Mouse (Mus musculus) limb, embryonic 13.5 days (tissue): Measurements from ENCODE around the gene Rapgef4. TPM values are rescaled to one million over a fixed set of nuclear protein-coding genes. Genes with fewer than 3 reads are reported as not detected.
"Not testable (repeated sequence)": the region's sequence is repeated elsewhere in the genome, so short reads cannot be mapped to it uniquely, and the experiment has no call there.

Experiments used
- ATAC-seq: fragments of 200-750 bp; cut with Nextera tagmentation; 2 replicates; pipeline ENCODE4 v1.8.0; 2017; ENCODE audit warnings: low read depth, moderate number of reproducible peaks, moderate TSS enrichment; ENCODE audit not compliant: low FRiP score
- H3K27ac ChIP-seq: fragments of 300-500 bp; sonication (generic); 2 replicates; pipeline ENCODE4 v1.5.1; 2015; ENCODE audit warnings: inconsistent platforms, mild to moderate bottlenecking, moderate library complexity
- H3K27me3 ChIP-seq: fragments of 300-500 bp; sonication (generic); 2 replicates; pipeline ENCODE4 v1.6.1; 2015; ENCODE audit warnings: mild to moderate bottlenecking, inconsistent platforms
- H3K36me3 ChIP-seq: fragments of 300-500 bp; sonication (generic); 2 replicates; pipeline ENCODE4 v1.6.1; 2015; ENCODE audit warnings: inconsistent platforms, mild to moderate bottlenecking, moderate library complexity
- H3K4me1 ChIP-seq: fragments of 300-500 bp; sonication (generic); 2 replicates; pipeline ENCODE4 v1.6.1; 2015; ENCODE audit warnings: inconsistent platforms
- H3K4me2 ChIP-seq: fragments of 300-500 bp; sonication (generic); replicated peaks from 2 replicates; pipeline ENCODE4 v1.6.1; 2015; ENCODE audit warnings: inconsistent platforms, mild to moderate bottlenecking, moderate library complexity
- H3K4me3 ChIP-seq: fragments of 300-500 bp; sonication (generic); 2 replicates; pipeline ENCODE4 v1.5.1; 2015; ENCODE audit warnings: moderate library complexity, mild to moderate bottlenecking, inconsistent platforms
- H3K9ac ChIP-seq: fragments of 300-500 bp; sonication (generic); 2 replicates; pipeline ENCODE4 v1.6.1; 2015; ENCODE audit warnings: mild to moderate bottlenecking, inconsistent platforms
- H3K9me3 ChIP-seq: fragments of 300-500 bp; sonication (generic); 2 replicates; pipeline ENCODE4 v1.6.1; 2016; ENCODE audit warnings: inconsistent platforms
- WGBS: fragments of 180-500 bp; shearing (Covaris S2); methylation state at CpG from one replicate; pipeline ENCODE4 v1.1.7; 2015; 5-methylcytosine and 5-hydroxymethylcytosine counted together
- polyA plus RNA-seq: library from polyadenylated mRNA; unstranded; fragments of >200 nt; fragmentation: Nextera tagmentation; extraction: Ambion mirVana; gene quantifications from 2 replicates; pipeline ENCODE4 v1.2.1, GENCODE M21; 2015

Gene Rapgef4
- polyA plus RNA-seq, 1 experiment from 2014 or later = 2.3 TPM

GRCm38 (mm10) chr2:72062931-72063330 lies 81.9 kb downstream of the Rapgef4 start:
- no peak overlapping the region for H3K27ac ChIP-seq
- 19% methylated on average over 4 of the region's 4 CpGs for WGBS

GRCm38 (mm10) chr2:72068505-72068904 lies 87.5 kb downstream of the Rapgef4 start:
- Histone ChIP-seq H3K9me3 (no peaks in the 10 kb centered on the region), H3K9ac (no peak overlapping the region), H3K4me2 (no peak overlapping the region), H3K27me3 (no peaks in the 10 kb centered on the region), H3K36me3 (no peaks in the 10 kb centered on the region), H3K4me1 (no peaks in the 10 kb centered on the region), H3K4me3 (no peak overlapping the region), H3K27ac (no peak overlapping the region)
- ATAC-seq = no peak
- 75% methylated on average over 9 of the region's 9 CpGs for WGBS

More at GRCm38 (mm10) chr2:72062931-72063330, 81.9 kb downstream of the Rapgef4 start:
- no peaks in the 10 kb centered on the region for H3K36me3 ChIP-seq
- ATAC-seq = no peak
- no peaks in the 10 kb centered on the region for H3K27me3 ChIP-seq
- no peak overlapping the region for H3K9ac ChIP-seq
- H3K4me2 ChIP-seq = no peak overlapping the region
- H3K4me1 ChIP-seq = no peaks in the 10 kb centered on the region
- H3K4me3 ChIP-seq = no peak overlapping the region
- H3K9me3 ChIP-seq = no peaks in the 10 kb centered on the region

GRCm38 (mm10) chr2:72070086-72070485 lies 89.0 kb downstream of the Rapgef4 start:
- Histone ChIP-seq H3K9me3 (no peaks in the 10 kb centered on the region), H3K36me3 (no peaks in the 10 kb centered on the region), H3K4me2 (no peak overlapping the region), H3K27ac (no peak overlapping the region), H3K4me3 (no peak overlapping the region), H3K9ac (no peak overlapping the region), H3K27me3 (no peaks in the 10 kb centered on the region), H3K4me1 (no peaks in the 10 kb centered on the region)
- WGBS = 60% methylated on average over 8 of the region's 8 CpGs
- no peak for ATAC-seq

DNA sequence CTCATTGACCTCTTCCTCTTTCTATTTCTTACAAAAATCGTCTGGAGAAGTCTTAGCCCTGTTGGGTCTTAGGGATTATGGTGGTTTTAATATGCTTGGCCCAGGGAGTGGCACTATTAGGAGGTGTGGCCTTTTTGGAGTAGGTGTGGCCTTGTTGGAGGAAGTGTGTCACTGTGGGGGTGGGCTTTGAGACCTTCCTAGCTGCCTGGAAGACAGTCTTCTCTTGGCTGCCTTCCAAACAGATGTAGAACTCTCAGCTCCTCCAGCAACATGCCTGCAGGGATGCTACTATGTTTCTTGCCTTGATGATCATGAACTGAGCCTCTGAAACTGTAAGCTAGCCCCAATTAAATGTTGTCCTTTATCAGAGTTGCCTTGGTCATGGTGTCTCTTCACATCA lies 92.1 kb downstream of the Rapgef4 start:
- H3K4me3 ChIP-seq, H3K27me3 ChIP-seq, H3K36me3 ChIP-seq, H3K9me3 ChIP-seq, H3K9ac ChIP-seq, H3K27ac ChIP-seq, H3K4me1 ChIP-seq, H3K4me2 ChIP-seq, ATAC-seq: not testable (repeated sequence)
- WGBS = 65% methylated on average over 1 of the region's 1 CpGs

DNA sequence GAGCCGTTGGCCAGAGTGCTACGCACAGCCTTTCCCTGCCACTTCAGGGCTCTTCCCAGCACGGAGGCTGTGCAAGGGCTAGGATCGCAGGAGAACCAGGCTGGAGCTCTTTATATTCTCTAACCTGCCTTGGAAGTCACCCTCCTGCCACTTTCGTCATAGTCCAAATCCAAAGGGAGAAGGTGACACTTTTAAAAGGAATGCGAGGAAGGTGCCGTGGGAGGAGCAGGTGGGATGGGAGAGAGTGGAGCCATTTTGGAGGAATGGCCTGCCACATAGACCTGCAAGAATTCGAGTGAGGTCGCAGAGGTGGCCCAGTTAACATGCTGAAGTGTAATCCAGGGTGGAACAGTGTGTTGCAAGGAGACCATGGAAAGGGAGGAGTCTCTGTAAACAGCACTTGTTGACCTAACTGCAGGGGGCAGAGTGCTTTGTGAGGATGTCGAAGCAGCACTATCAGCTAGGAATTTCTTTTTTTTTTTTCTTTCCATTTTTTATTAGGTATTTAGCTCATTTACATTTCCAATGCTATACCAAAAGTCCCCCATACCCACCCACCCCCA lies 94.0 kb downstream of the Rapgef4 start:
- no peak overlapping the region for H3K4me2 ChIP-seq
- H3K27ac ChIP-seq = no peak overlapping the region
- no peak overlapping the region for H3K9ac ChIP-seq
- H3K9me3 ChIP-seq = no peaks in the 10 kb centered on the region
- ATAC-seq = no peak
- WGBS = 87% methylated on average over 10 of the region's 10 CpGs
- no peaks in the 10 kb centered on the region for H3K36me3 ChIP-seq
- H3K27me3 ChIP-seq = no peaks in the 10 kb centered on the region
- no peaks in the 10 kb centered on the region for H3K4me1 ChIP-seq
- no peak overlapping the region for H3K4me3 ChIP-seq

DNA sequence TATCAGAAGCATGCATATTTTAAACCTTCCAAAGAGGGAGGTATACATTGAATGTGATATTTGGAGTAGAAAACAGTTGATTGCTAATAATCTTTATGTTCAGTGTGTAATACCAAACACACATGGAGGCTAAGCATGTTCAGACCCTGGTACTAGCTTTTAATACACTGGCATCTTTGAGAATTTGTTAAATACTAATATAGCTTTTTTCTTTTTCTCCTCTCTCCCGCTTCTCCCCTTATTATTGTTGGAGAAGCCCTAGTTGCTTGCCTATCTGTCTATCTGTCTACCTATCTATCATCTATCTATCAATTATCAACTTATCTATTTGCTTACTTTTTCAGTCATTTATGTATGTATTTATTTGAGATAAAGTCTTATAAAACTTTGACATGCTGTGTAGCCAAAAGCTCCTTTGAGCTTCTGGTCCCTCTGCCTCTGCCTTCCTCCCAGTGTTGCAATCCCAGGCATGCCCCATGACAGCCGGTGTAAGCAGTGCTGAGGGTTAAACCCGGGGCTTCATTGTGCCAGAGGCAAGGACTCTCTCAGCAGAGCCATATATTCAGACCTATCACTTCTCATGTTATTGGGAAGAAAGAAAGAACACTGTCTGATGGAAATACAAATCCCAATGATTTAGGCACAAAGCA lies 96.6 kb downstream of the Rapgef4 start:
- no peak overlapping the region for H3K27ac ChIP-seq
- no peak overlapping the region for H3K4me3 ChIP-seq
- no peak overlapping the region for H3K9ac ChIP-seq
- no peaks in the 10 kb centered on the region for H3K4me1 ChIP-seq
- ATAC-seq = no peak
- no peaks in the 10 kb centered on the region for H3K9me3 ChIP-seq
- no peak overlapping the region for H3K4me2 ChIP-seq
- no peaks in the 10 kb centered on the region for H3K36me3 ChIP-seq
- no peaks in the 10 kb centered on the region for H3K27me3 ChIP-seq
- 82% methylated on average over 3 of the region's 3 CpGs for WGBS

DNA sequence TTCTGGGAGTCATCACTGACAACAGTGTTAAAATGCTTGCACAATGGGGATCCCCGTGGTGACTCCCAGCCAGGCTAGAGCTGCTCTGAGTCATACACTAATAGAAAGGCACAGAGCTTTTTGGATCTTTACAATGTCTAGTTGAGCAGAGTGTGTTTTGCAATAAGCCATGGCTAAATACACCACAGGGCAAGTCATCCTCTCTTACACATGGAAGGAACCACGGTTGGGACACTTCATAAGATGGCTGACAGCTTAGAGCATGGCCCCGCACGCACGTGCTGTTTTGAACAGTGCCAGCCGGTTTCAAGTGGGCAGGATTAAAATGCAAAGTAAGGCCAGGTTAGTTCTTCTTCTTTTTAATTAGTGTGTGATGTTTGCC lies 97.1 kb downstream of the Rapgef4 start:
- no peak overlapping the region for H3K9ac ChIP-seq
- ATAC-seq = no peak
- 84% methylated on average over 6 of the region's 6 CpGs for WGBS

GRCm38 (mm10) chr2:72079110-72079509 lies 98.1 kb downstream of the Rapgef4 start:
- no peak overlapping the region for H3K27ac ChIP-seq
- no peaks in the 10 kb centered on the region for H3K36me3 ChIP-seq
- 76% methylated on average over 8 of the region's 8 CpGs for WGBS
- H3K4me2 ChIP-seq = no peak overlapping the region
- H3K4me1 ChIP-seq = no peaks in the 10 kb centered on the region
- no peak overlapping the region for H3K9ac ChIP-seq
- no peak overlapping the region for H3K4me3 ChIP-seq
- H3K27me3 ChIP-seq = no peaks in the 10 kb centered on the region
- ATAC-seq = no peak
- no peaks in the 10 kb centered on the region for H3K9me3 ChIP-seq

More for the DNA sequence above, 97.1 kb downstream of the Rapgef4 start:
- H3K27ac ChIP-seq = no peak overlapping the region
- H3K9me3 ChIP-seq = no peaks in the 10 kb centered on the region
- H3K4me3 ChIP-seq = no peak overlapping the region
- no peak overlapping the region for H3K4me2 ChIP-seq
- H3K4me1 ChIP-seq = no peaks in the 10 kb centered on the region
- no peaks in the 10 kb centered on the region for H3K27me3 ChIP-seq
- no peaks in the 10 kb centered on the region for H3K36me3 ChIP-seq

DNA sequence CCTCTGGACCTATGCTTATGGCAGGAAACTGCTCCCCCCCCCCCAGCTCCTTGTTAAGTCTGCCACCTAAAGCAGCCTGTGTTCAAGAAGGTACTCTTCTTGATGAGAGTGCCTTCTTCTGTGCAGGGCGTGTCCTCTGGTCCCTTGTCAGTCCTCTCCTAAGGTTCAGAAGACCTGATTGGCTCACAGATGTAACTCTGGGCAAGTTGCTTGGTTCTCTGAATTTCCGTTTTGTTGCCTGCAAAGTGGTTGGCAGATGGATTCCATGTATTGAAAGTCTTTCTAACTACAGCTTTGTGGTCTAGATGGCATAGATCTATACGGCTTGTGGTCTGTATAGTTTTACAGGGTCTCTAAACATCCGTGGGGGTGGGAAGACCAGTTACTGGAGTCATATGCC lies 101.8 kb downstream of the Rapgef4 start:
- WGBS = 80% methylated on average over 4 of the region's 4 CpGs

DNA sequence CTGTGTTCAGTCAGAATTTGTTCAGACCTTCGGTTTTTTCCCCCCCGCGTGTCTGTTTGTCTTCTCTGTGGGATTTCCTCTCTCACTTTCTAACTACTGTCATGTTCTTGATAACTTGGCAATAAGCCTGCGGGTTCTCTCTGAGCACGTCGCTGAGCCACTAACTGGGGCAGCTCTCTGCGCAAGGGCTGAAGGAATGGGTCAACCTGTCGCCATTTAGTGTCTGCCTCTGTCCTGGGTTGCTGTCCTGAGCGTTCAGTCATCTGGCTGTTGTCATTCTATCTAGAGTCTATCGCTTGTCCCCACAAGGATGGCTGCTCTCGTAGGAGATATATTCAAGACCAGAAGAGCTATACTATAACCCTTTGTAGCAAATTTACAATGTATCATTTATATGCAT lies 107.8 kb downstream of the Rapgef4 start:
- peaks cover 6% of the 10 kb centered on the region for H3K4me1 ChIP-seq
- WGBS = 93% methylated on average over 11 of the region's 11 CpGs
- H3K9ac ChIP-seq = no peak overlapping the region
- H3K4me3 ChIP-seq = no peak overlapping the region
- no peak overlapping the region for H3K4me2 ChIP-seq
- ATAC-seq = no peak
- H3K36me3 ChIP-seq = no peaks in the 10 kb centered on the region
- H3K27ac ChIP-seq = no peak overlapping the region
- peaks cover 3% of the 10 kb centered on the region; the same call in 1 of the 2 replicates for H3K9me3 ChIP-seq
- no peaks in the 10 kb centered on the region for H3K27me3 ChIP-seq

More for the DNA sequence above, 101.8 kb downstream of the Rapgef4 start:
- Histone ChIP-seq H3K4me2 (no peak overlapping the region), H3K9ac (no peak overlapping the region), H3K36me3 (no peaks in the 10 kb centered on the region), H3K27ac (no peak overlapping the region), H3K9me3 (no peaks in the 10 kb centered on the region), H3K4me3 (no peak overlapping the region), H3K4me1 (no peaks in the 10 kb centered on the region), H3K27me3 (no peaks in the 10 kb centered on the region)
- ATAC-seq = no peak

- WGBS = 87% methylated on average over 2 of the region's 2 CpGs
- Histone ChIP-seq H3K4me1 (peaks cover 10% of the 10 kb centered on the region), H3K4me2 (no peak overlapping the region), H3K9ac (no peak overlapping the region), H3K27ac (no peak overlapping the region), H3K36me3 (no peaks in the 10 kb centered on the region), H3K4me3 (no peak overlapping the region), H3K27me3 (no peaks in the 10 kb centered on the region), H3K9me3 (peaks cover 3% of the 10 kb centered on the region; the same call in 1 of the 2 replicates)
- no peak for ATAC-seq
Observed at GRCm38 (mm10) chr2:72090061-72090460, 109.0 kb downstream of the Rapgef4 start.

DNA sequence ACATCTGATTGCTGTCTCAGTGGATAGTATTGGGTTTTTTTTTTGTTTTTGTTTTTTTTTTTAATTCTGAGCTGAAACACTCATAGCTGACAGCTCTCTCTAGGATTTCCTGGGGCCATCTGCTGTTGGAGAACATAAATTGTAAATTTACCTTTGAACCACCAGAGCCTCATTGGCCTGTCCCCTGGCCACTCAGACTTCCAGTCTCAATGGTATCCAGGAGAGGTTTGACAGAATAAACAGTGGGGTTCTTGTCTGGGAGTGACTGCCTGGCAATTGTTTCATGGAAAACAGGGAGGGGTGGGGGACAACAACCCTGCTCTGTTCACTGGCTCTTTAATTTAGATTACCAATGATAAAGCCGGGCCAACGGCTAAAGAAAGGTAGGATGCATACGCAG lies 111.0 kb downstream of the Rapgef4 start:
- Histone ChIP-seq H3K9me3 (peaks cover 3% of the 10 kb centered on the region; the same call in 1 of the 2 replicates), H3K27me3 (no peaks in the 10 kb centered on the region), H3K27ac (no peak overlapping the region), H3K4me3 (no peak overlapping the region), H3K36me3 (no peaks in the 10 kb centered on the region), H3K4me1 (peaks cover 10% of the 10 kb centered on the region), H3K9ac (no peak overlapping the region), H3K4me2 (no peak overlapping the region)
- 45% methylated on average over 3 of the region's 3 CpGs for WGBS
- no peak for ATAC-seq
